25 mouse cellular contexts compared by ENCODE assay signal in genomic region chr4:126782512-126782911, GRCm38 (mm10). TPM values are rescaled to one million over a fixed set of nuclear protein-coding genes. Genes with fewer than 3 reads are reported as not detected.
A peak's percentile ranks its signal among the peaks of the same experiment; 100 is the strongest.
DNase-seq lines count a peak whose midpoint lies in the region; ATAC-seq and TF ChIP-seq lines count a peak whose summit lies in the region.
"Had no signal": no experiment of that assay in that cellular context is flagged by ENCODE, and none has a peak within 500 bp of the region (broad histone marks: within the 10 kb centered on the region; RNA-seq: fewer than 3 reads in every experiment).

No protein-coding gene starts in this region.

- DNase-seq in intestine, embryonic 14.5 days (ENCODE audit: low spot score) = peak; percentile 23
- peak; percentile 36 for DNase-seq in right cerebral cortex, postnatal 14 days
- no peak for DNase-seq in right cerebral cortex, adult 18-20 months
- no peak for DNase-seq in kidney, adult 2 months
- DNase-seq in adrenal gland, adult 2 months = no peak
- DNase-seq: adrenal gland, postnatal 25 days; gastrocnemius, postnatal 14 days; kidney, adult 8-10 months; kidney, postnatal 36 days; left cerebral cortex, postnatal 4 days; lung, postnatal 4 days; thymus, adult 2 months had no signal

- H3K4me2 ChIP-seq in intestine, embryonic 14.5 days (ENCODE audit: low read length) = no peak overlapping the region
- H3K4me2 ChIP-seq in intestine, embryonic 15.5 days (replicated peaks) = no peak overlapping the region
- peak overlapping the region; percentile 37 for H3K4me2 ChIP-seq in limb, embryonic 13.5 days (replicated peaks)
- H3K4me2 ChIP-seq: lung, embryonic 15.5 days had no signal

- H3K36me3 ChIP-seq in intestine, embryonic 14.5 days (ENCODE audit: control insufficient read depth, insufficient read depth, low read length) = no peaks in the 10 kb centered on the region
- H3K36me3 ChIP-seq in intestine, embryonic 15.5 days = no peaks in the 10 kb centered on the region
- no peaks in the 10 kb centered on the region for H3K36me3 ChIP-seq in limb, embryonic 13.5 days
- H3K36me3 ChIP-seq in kidney, adult 2 months (ENCODE audit: control insufficient read depth, insufficient read depth, low read length) = no peaks in the 10 kb centered on the region
- H3K36me3 ChIP-seq: lung, embryonic 15.5 days had no signal

- 91% methylated on average over 8 of the region's 8 CpGs for WGBS in intestine, embryonic 14.5 days
- 87% methylated on average over 8 of the region's 8 CpGs for WGBS in intestine, embryonic 15.5 days
- 54% methylated on average over 8 of the region's 8 CpGs for WGBS in limb, embryonic 13.5 days
- WGBS in kidney, adult 2 months = 83% methylated on average over 8 of the region's 8 CpGs

- H3K9ac ChIP-seq in intestine, embryonic 14.5 days (ENCODE audit: low read length) = no peak overlapping the region
- H3K9ac ChIP-seq in intestine, embryonic 15.5 days = no peak overlapping the region
- no peak overlapping the region for H3K9ac ChIP-seq in limb, embryonic 13.5 days
- H3K9ac ChIP-seq: liver, embryonic 14.5 days; lung, embryonic 15.5 days had no signal

- no peak for TF ChIP-seq CTCF in kidney, adult 2 months (conservative IDR thresholded peaks at IDR 0.05; ENCODE audit: insufficient read depth, insufficient read length, low read depth, low read length)

- no peaks in the 10 kb centered on the region for H3K4me1 ChIP-seq in intestine, embryonic 14.5 days (replicated peaks; ENCODE audit: control insufficient read depth, insufficient read depth, low read length)
- H3K4me1 ChIP-seq in intestine, embryonic 15.5 days (replicated peaks) = no peaks in the 10 kb centered on the region
- H3K4me1 ChIP-seq in limb, embryonic 13.5 days = peaks cover 55% of the 10 kb centered on the region
- H3K4me1 ChIP-seq in kidney, adult 2 months (ENCODE audit: control insufficient read depth, insufficient read depth, low read length) = no peaks in the 10 kb centered on the region
- H3K4me1 ChIP-seq: lung, embryonic 15.5 days had no signal

- no peak overlapping the region for H3K27ac ChIP-seq in intestine, embryonic 14.5 days (ENCODE audit: low read depth)
- no peak overlapping the region for H3K27ac ChIP-seq in intestine, embryonic 15.5 days
- H3K27ac ChIP-seq in limb, embryonic 13.5 days = peak overlapping the region; percentile 72
- no peak overlapping the region for H3K27ac ChIP-seq in kidney, adult 2 months (ENCODE audit: insufficient read depth, low read depth, low read length)
- H3K27ac ChIP-seq: liver, embryonic 14.5 days; lung, embryonic 15.5 days had no signal

- no peak for TF ChIP-seq POLR2A in kidney, adult 2 months (IDR thresholded peaks at IDR 0.05; ENCODE audit: low read depth, low read length)

- ATAC-seq in intestine, embryonic 14.5 days (replicated peaks; ENCODE audit: low FRiP score, low TSS enrichment, low read depth) = no peak
- ATAC-seq in intestine, embryonic 15.5 days = no peak
- no peak for ATAC-seq in limb, embryonic 13.5 days (ENCODE audit: low FRiP score, low read depth)

- no peak overlapping the region for H3K4me3 ChIP-seq in intestine, embryonic 14.5 days (ENCODE audit: low read depth, low read length)
- H3K4me3 ChIP-seq in intestine, embryonic 15.5 days (replicated peaks) = no peak overlapping the region
- no peak overlapping the region for H3K4me3 ChIP-seq in limb, embryonic 13.5 days
- H3K4me3 ChIP-seq in kidney, adult 2 months (ENCODE audit: insufficient read depth, low read depth, low read length) = no peak overlapping the region
- H3K4me3 ChIP-seq: erythroblast, embryonic 14.5 days; lung, embryonic 15.5 days had no signal

- H3K9me3 ChIP-seq in intestine, embryonic 14.5 days (ENCODE audit: control insufficient read depth, low read length) = no peaks in the 10 kb centered on the region
- no peaks in the 10 kb centered on the region for H3K9me3 ChIP-seq in intestine, embryonic 15.5 days
- no peaks in the 10 kb centered on the region for H3K9me3 ChIP-seq in limb, embryonic 13.5 days
- H3K9me3 ChIP-seq: lung, embryonic 15.5 days had no signal

- no peaks in the 10 kb centered on the region for H3K27me3 ChIP-seq in intestine, embryonic 14.5 days (replicated peaks; ENCODE audit: control insufficient read depth, insufficient read depth, low read length)
- no peaks in the 10 kb centered on the region for H3K27me3 ChIP-seq in intestine, embryonic 15.5 days (replicated peaks)
- H3K27me3 ChIP-seq in limb, embryonic 13.5 days = no peaks in the 10 kb centered on the region
- H3K27me3 ChIP-seq in kidney, adult 2 months (replicated peaks; ENCODE audit: control insufficient read depth, insufficient read depth, low read length) = no peaks in the 10 kb centered on the region
- H3K27me3 ChIP-seq: CH12.LX; lung, embryonic 15.5 days had no signal

RNA-seq across cellular contexts. Expression of gene AU040320, which starts 29.2 kb away (rescaled TPM):
- 27.2 and 28.9 TPM in 2 replicates for polyA plus RNA-seq in intestine, embryonic 14.5 days (2014; fragmentation: Nextera tagmentation; extraction: Ambion mirVana)
- polyA plus RNA-seq in intestine, embryonic 15.5 days (2015; fragmentation: Nextera tagmentation; extraction: Ambion mirVana) = 29.3 and 30.4 TPM in 2 replicates
- polyA plus RNA-seq in limb, embryonic 13.5 days (2015; fragmentation: Nextera tagmentation; extraction: Ambion mirVana) = 16.9 and 17.6 TPM in 2 replicates
- polyA plus RNA-seq in kidney, adult 2 months (2012; rRNA removed) = 55.4 and 56.6 TPM in 2 replicates
- 10 to 100 TPM; 36.6 to 40.7 TPM for total RNA-seq in adrenal gland, adult 2 months (2021)
- 29.0 and 35.2 TPM in 2 replicates for polyA plus RNA-seq in adrenal gland, adult 2 months (2012; rRNA removed)

RNA-seq across cellular contexts. Expression of gene Ncdn, which starts 29.3 kb away (rescaled TPM):
- polyA plus RNA-seq in intestine, embryonic 14.5 days (2014; fragmentation: Nextera tagmentation; extraction: Ambion mirVana) = 29.0 and 29.8 TPM in 2 replicates
- 27.3 TPM in 2 replicates for polyA plus RNA-seq in intestine, embryonic 15.5 days (2015; fragmentation: Nextera tagmentation; extraction: Ambion mirVana)
- 31.8 and 34.6 TPM in 2 replicates for polyA plus RNA-seq in limb, embryonic 13.5 days (2015; fragmentation: Nextera tagmentation; extraction: Ambion mirVana)
- polyA plus RNA-seq in kidney, adult 2 months (2012; rRNA removed) = 26.0 and 27.7 TPM in 2 replicates
- total RNA-seq in adrenal gland, adult 2 months (2021) = 10 to 100 TPM; 32.4 to 36.4 TPM
- 66.6 and 82.2 TPM in 2 replicates for polyA plus RNA-seq in adrenal gland, adult 2 months (2012; rRNA removed)

RNA-seq across cellular contexts. Expression of gene Tfap2e, which starts 46.5 kb away (rescaled TPM):
- polyA plus RNA-seq in intestine, embryonic 14.5 days (2014; fragmentation: Nextera tagmentation; extraction: Ambion mirVana) = not detected in 2 replicates
- polyA plus RNA-seq in intestine, embryonic 15.5 days (2015; fragmentation: Nextera tagmentation; extraction: Ambion mirVana) = not detected in 2 replicates
- 0.06 TPM in 1 of 2 replicates, not detected in the other for polyA plus RNA-seq in limb, embryonic 13.5 days (2015; fragmentation: Nextera tagmentation; extraction: Ambion mirVana)
- not detected in 2 replicates for polyA plus RNA-seq in kidney, adult 2 months (2012; rRNA removed)
- total RNA-seq in adrenal gland, adult 2 months (2021) = not detected
- polyA plus RNA-seq in adrenal gland, adult 2 months (2012; rRNA removed) = not detected in 2 replicates
- total RNA-seq: adrenal gland, postnatal 25 days; CH12.LX; gastrocnemius, postnatal 14 days; hematopoietic stem cell, adult 5-6 weeks; layer of hippocampus, postnatal 10 days; left cerebral cortex, postnatal 4 days; MEL; midbrain, postnatal 0 days; neutrophil, adult 5-6 weeks had no signal
- polyA plus RNA-seq: erythroblast, embryonic 14.5 days; heart, embryonic 16.5 days; liver, embryonic 14.5 days; stomach, embryonic 16.5 days had no signal

Comparison
In these comparisons a context has a peak if more than half of its experiments do, and no peak if none do; other contexts are left out.
1. DNase-seq: peak in intestine, embryonic 14.5 days (single experiment) and right cerebral cortex, postnatal 14 days (single experiment); none in right cerebral cortex, adult 18-20 months (single experiment), kidney, adult 2 months (single experiment) and adrenal gland, adult 2 months (single experiment).